Mouse (Mus musculus): Measurements from ENCODE around the gene Emp1. TPM values are rescaled to one million over a fixed set of nuclear protein-coding genes. Genes with fewer than 3 reads are reported as not detected.

The Emp1 gene
- total RNA-seq, 2 experiments from 2014 or later = 233 to 234 TPM

DNA sequence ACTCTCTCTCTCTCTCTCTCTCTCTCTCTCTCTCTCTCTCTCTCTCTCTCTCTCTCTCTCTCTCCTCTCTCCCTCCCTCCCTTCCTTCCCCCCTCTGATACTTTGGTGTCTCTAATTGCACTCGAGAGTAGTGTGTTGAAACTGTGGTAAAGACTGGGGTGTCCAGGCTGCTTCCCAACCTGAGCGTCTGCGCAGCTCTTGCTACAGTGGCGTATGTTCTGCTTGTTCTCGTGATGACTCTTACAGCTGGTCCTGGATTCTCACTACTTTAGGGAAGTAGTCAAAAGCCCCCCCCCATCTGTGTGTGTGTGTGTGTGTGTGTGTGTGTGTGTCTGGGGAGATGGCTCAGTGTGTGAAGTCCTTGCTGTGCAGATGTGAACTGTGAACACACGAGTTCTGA, 50.3 kb downstream of the Emp1 start:
- no peak for DNase-seq

DNA sequence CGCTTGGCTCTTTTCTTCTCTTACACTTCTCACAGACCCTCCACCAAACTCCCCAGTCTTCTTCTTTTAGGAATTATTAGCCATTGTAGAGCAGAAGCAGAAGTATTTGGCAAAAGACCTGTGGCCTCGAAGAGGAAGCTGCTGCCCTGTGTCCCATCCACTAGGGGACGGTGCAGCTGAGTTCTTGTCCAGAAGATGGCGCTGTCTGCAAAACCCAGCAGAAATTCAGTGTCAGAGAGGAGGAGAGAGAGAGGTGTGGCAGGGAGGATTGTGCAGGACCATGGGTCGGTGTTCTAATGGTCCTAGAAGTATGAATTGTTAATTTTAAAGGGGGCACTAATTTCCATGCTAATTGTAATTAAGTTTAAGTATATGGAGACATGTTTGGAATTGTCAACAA, 55.1 kb downstream of the Emp1 start:
- peak; percentile 67 for DNase-seq

DNA sequence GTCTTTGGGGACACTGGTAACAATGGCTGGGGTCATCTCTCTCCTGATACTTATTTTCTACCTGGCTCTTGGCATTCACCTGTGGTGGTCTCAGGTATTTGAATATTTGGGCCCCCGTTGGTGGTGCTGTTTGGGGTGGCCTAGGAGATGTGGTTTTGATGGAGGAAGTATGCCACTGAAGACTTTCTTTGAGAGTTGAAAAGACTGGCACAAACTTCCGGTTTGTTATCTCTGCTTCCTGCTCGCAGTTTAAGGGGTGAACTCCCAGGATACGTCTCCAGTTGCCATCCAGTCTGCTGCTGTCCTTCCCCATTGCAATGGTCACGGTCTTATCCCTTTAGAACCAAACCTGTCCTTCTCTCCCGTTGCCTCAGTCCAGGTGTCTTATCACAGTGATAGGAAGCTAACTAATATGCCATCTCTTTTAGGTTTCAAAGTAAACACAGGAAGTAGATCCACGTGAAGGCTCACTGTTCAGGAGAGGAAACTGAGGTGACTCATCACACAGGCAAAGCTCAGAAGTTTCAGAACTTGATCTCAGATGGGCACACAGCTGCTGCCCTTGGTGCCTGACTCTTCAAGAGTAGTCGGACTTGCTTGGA, 56.0 kb downstream of the Emp1 start:
- DNase-seq = no peak

DNA sequence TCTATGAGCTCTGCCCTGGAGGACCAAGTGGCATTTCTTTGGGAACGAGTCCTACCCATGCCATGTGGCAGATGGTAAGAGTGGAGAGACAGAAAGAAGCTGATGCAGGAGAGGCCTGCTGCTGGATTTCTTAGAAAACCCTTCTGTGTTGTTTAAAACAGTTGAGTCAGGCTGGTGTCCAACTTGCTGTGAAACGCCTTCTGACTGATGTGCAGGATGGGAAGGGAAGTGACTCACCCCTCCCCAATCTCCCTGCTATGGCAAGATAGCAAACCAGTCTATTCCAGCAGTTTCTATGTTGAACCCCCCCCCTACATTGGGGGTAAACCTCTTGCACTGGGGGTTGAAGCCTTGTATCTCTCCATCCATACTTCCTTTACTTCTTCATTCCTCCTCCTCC, 65.9 kb downstream of the Emp1 start:
- no peak for DNase-seq

DNA sequence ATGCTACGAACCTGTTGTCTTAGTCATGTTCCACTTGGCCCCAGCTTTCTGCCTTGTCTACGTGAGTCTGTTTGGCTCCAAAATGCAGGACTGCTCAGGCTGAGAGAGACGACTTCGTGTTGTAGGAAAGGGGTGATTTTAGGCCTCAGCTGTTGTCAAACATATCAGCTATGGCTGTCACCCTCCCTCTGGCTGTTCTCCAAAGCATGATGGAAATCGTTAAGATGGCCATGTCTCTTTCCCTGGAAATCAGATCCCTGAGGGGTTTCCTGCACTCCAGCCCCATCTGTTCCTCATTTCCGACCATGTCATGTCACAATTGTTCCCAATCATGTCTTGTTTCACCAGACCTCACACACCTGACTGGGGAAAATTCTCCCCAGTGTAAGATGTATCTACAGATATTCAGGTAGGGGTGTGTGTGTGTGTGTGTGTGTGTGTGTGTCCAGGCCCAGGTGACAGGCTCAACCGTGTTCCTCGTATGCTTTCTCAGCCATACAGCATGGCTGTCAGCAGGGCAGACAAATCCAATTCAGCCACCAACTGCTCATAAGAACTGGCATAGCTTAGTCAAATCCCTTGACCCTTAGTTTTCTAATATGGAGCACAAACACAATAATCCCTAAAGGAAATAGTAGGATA, 67.0 kb downstream of the Emp1 start:
- DNase-seq = no peak

DNA sequence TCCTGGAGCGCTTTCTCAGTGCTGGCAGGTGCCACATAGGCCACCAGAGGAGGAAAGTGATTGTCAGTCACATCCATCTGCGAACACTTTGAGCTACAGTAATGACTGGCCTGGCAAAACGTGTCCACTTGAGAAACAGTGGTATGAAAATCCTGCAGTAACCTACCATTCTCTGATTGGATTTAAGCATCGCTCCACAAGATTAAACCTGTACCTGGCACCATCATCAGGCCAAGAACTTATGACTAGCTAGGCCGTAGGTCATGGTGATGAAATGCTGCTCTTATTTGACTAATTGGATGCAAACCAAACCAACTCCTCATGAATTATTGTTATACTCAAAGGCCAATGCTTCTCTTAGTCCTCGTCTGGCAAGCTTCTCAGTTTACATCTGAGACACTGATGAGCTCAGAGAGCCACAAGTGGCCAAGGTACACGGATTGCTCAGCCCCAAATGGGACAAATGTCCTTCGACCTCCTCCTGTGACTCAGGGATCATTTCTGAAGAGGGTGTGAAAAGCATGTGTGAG, 68.2 kb downstream of the Emp1 start:
- DNase-seq = no peak

Other genes with a start within 250 kb of the Emp1 start
- gene Gprc5d, start 244.3 kb upstream of the Emp1 start, total RNA-seq (2021) = under 1 TPM in 1 of 2 experiments, not detected in 1; 0.26 TPM
- gene Fam234b, start 164.6 kb upstream of the Emp1 start, total RNA-seq (2021) = 1 to 10 TPM; 7.2 to 8.0 TPM
- gene Hebp1, start 164.5 kb upstream of the Emp1 start, total RNA-seq (2021) = 10 to 100 TPM; 45.0 to 59.6 TPM
- gene Gsg1, start 108.2 kb upstream of the Emp1 start, total RNA-seq (2021) = under 1 TPM; 0.81 to 0.88 TPM
- gene Pbp2, start 52.1 kb upstream of the Emp1 start, total RNA-seq (2021) = not detected

Measured in heart, postnatal 4 days (tissue).